Mouse (Mus musculus) retina, postnatal 7 days (tissue): Measurements from ENCODE around the gene Gm45753.
"Not testable (repeated sequence)": the region's sequence is repeated elsewhere in the genome, so short reads cannot be mapped to it uniquely, and the experiment has no call there.

Source experiments
- DNase-seq: peaks from one replicate; pipeline ENCODE4 v3.0.0-alpha.2; 2012; ENCODE audit warnings: low read depth, low spot score

The Gm45753 gene

GRCm38 (mm10) chr8:45308366-45308765 is at the start of gene Gm45753:
Gm45753 (minus strand) TSS chr8:45308466.
- DNase-seq = no peak

GRCm38 (mm10) chr8:45355809-45356208 is 47.5 kb upstream of the Gm45753 start:
- DNase-seq = no peak

GRCm38 (mm10) chr8:45345031-45345430 is 36.8 kb upstream of the Gm45753 start:
- peak; percentile 70 for DNase-seq

GRCm38 (mm10) chr8:45344298-45344697 is 36.0 kb upstream of the Gm45753 start:
- DNase-seq = no peak

GRCm38 (mm10) chr8:45341630-45342628 is 33.7 kb upstream of the Gm45753 start:
- DNase-seq = no peak

GRCm38 (mm10) chr8:45333493-45333892 is 25.2 kb upstream of the Gm45753 start:
- no peak for DNase-seq

- DNase-seq = no peak
These were observed 24.6 kb upstream of the Gm45753 start, which contains the start of gene Cyp4v3 for GRCm38 (mm10) chr8:45332685-45333409. Cyp4v3 (minus strand) TSS chr8:45333216.

- no peak for DNase-seq
These were observed 22.6 kb upstream of the Gm45753 start for GRCm38 (mm10) chr8:45330856-45331255.

GRCm38 (mm10) chr8:45329206-45329980 is 21.1 kb upstream of the Gm45753 start:
- DNase-seq = no peak

- not testable (repeated sequence) for DNase-seq
These were observed 18.8 kb upstream of the Gm45753 start for GRCm38 (mm10) chr8:45327076-45327475.

- DNase-seq = no peak
These were observed 15.9 kb upstream of the Gm45753 start for GRCm38 (mm10) chr8:45324151-45324550.

GRCm38 (mm10) chr8:45321365-45321764 is 13.1 kb upstream of the Gm45753 start:
- no peak for DNase-seq

- DNase-seq = no peak
These were observed 12.7 kb upstream of the Gm45753 start for GRCm38 (mm10) chr8:45320930-45321329.

- DNase-seq = no peak
These were observed 2.7 kb upstream of the Gm45753 start for GRCm38 (mm10) chr8:45310967-45311366.

- no peak for DNase-seq
These were observed 2.8 kb downstream of the Gm45753 start for GRCm38 (mm10) chr8:45305479-45305878.

GRCm38 (mm10) chr8:45304354-45304753 is 3.9 kb downstream of the Gm45753 start:
- DNase-seq = no peak

GRCm38 (mm10) chr8:45302390-45302789 is 5.9 kb downstream of the Gm45753 start:
- DNase-seq = no peak

GRCm38 (mm10) chr8:45295276-45295675 is 13.0 kb downstream of the Gm45753 start:
- no peak for DNase-seq

- no peak for DNase-seq
These were observed 13.6 kb downstream of the Gm45753 start, which contains the start of gene Klkb1 for GRCm38 (mm10) chr8:45294687-45295086. Klkb1 (minus strand) TSS chr8:45294859.

GRCm38 (mm10) chr8:45291790-45292189 is 16.5 kb downstream of the Gm45753 start:
- DNase-seq = no peak

GRCm38 (mm10) chr8:45281630-45282029 is 26.6 kb downstream of the Gm45753 start:
- DNase-seq = no peak
